Mouse (Mus musculus): ENCODE data around the gene Sipa1l1. TPM values are rescaled to one million over a fixed set of nuclear protein-coding genes. Genes with fewer than 3 reads are reported as not detected.

Gene Sipa1l1
- polyA plus RNA-seq, 1 experiment from 2014 or later: 14.3 TPM

GRCm38 (mm10) chr12:82339221-82339861 is 170.2 kb downstream of the Sipa1l1 start:
- peak; percentile 55; the same call in 1 of the 2 replicates for ATAC-seq
- 32% methylated on average over 18 of the region's 18 CpGs for WGBS
- peaks cover 28% of the 10 kb centered on the region for H3K4me1 ChIP-seq (replicated peaks)

DNA sequence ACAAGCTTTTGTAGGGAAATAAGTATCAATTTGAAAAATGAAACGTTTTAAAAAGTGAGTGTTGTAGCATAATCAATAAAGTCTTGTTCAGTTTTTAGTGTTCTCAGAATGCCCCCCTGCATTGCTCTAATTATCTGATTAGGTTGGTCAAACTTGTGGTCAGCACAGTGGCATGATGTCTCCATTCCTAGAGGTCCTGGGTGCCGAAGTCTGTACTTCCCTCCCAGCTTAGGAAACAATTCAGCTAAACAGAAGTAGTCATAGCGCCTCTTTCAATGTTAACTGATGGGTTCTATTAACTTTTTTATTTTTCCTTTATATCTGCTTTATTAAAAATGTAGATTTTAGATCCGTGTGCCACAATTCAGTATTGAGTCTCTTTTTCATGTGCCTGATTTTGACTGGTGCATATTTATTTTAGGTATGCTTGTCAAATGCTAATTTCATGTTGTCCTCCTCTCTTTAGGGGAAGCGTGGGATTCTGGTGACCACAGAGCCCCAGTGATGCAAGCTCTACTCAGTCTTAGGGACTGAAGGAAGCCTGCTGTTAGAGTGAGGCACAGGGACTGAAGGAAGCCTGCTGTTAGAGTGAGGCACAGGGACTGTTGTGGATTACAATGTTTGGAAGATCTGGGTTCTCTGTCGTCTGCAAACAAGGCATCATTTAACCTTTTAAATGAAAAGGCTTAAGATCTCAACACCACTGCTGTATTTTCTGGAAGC is 171.2 kb downstream of the Sipa1l1 start:
- H3K4me1 ChIP-seq (replicated peaks): peaks cover 18% of the 10 kb centered on the region
- H3K4me2 ChIP-seq (replicated peaks): no peak overlapping the region
- no peak overlapping the region for H3K4me3 ChIP-seq (replicated peaks)
- ATAC-seq: no peak
- H3K9ac ChIP-seq (replicated peaks): no peak overlapping the region
- 80% methylated on average over 6 of the region's 6 CpGs for WGBS
- H3K27me3 ChIP-seq: no peaks in the 10 kb centered on the region
- no peak overlapping the region for H3K27ac ChIP-seq
- H3K36me3 ChIP-seq: peaks cover 12% of the 10 kb centered on the region
- no peaks in the 10 kb centered on the region for H3K9me3 ChIP-seq

More at GRCm38 (mm10) chr12:82339221-82339861, 170.2 kb downstream of the Sipa1l1 start:
- Histone ChIP-seq H3K27ac (peak overlapping the region; percentile 65), H3K27me3 (no peaks in the 10 kb centered on the region), H3K4me2 (replicated peaks) (peak overlapping the region; percentile 51), H3K9ac (replicated peaks) (peak overlapping the region; percentile 24), H3K4me3 (replicated peaks) (peak overlapping the region; percentile 26), H3K9me3 (no peaks in the 10 kb centered on the region), H3K36me3 (peaks cover 12% of the 10 kb centered on the region)

DNA sequence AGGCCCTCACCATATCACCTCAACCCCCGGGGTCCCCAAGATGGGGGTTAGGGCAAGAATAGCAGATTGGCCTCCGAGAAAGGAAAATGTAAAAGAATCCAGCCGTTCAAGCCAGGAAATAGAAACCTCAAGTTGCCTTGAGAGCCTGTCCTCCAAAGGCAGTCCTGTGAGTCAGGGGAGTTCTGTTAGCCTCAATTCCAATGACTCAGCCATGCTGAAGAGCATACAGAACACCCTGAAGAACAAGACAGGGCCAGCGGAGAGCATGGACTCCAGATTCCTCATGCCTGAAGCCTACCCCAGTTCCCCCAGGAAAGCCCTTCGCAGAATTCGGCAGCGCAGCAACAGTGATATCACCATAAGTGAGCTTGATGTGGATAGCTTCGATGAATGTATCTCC is 172.1 kb downstream of the Sipa1l1 start:
- Histone ChIP-seq H3K4me1 (replicated peaks) (peaks cover 15% of the 10 kb centered on the region), H3K27ac (no peak overlapping the region), H3K27me3 (no peaks in the 10 kb centered on the region), H3K4me2 (replicated peaks) (no peak overlapping the region), H3K9me3 (no peaks in the 10 kb centered on the region), H3K4me3 (replicated peaks) (no peak overlapping the region), H3K9ac (replicated peaks) (no peak overlapping the region), H3K36me3 (peaks cover 12% of the 10 kb centered on the region)
- ATAC-seq: no peak
- 97% methylated on average over 8 of the region's 8 CpGs for WGBS

GRCm38 (mm10) chr12:82341696-82342095 is 172.6 kb downstream of the Sipa1l1 start:
- 95% methylated on average over 9 of the region's 9 CpGs for WGBS
- H3K27me3 ChIP-seq: no peaks in the 10 kb centered on the region
- no peak for ATAC-seq
- peaks cover 12% of the 10 kb centered on the region for H3K36me3 ChIP-seq
- H3K27ac ChIP-seq: no peak overlapping the region
- H3K4me3 ChIP-seq (replicated peaks): no peak overlapping the region
- no peaks in the 10 kb centered on the region for H3K9me3 ChIP-seq
- H3K9ac ChIP-seq (replicated peaks): no peak overlapping the region
- no peak overlapping the region for H3K4me2 ChIP-seq (replicated peaks)
- peaks cover 15% of the 10 kb centered on the region for H3K4me1 ChIP-seq (replicated peaks)

- Histone ChIP-seq H3K4me3 (replicated peaks) (no peak overlapping the region), H3K4me1 (replicated peaks) (no peaks in the 10 kb centered on the region; the same call in 1 of the 2 replicates), H3K9me3 (no peaks in the 10 kb centered on the region), H3K27ac (no peak overlapping the region), H3K36me3 (no peaks in the 10 kb centered on the region), H3K9ac (replicated peaks) (no peak overlapping the region), H3K4me2 (replicated peaks) (no peak overlapping the region), H3K27me3 (no peaks in the 10 kb centered on the region)
- WGBS: 98% methylated on average over 11 of the region's 11 CpGs
- ATAC-seq: no peak
Observed at GRCm38 (mm10) chr12:82350082-82350481, 181.0 kb downstream of the Sipa1l1 start.

- Histone ChIP-seq H3K27me3 (no peaks in the 10 kb centered on the region), H3K4me1 (replicated peaks) (peaks cover 4% of the 10 kb centered on the region), H3K4me2 (replicated peaks) (no peak overlapping the region), H3K9me3 (no peaks in the 10 kb centered on the region), H3K4me3 (replicated peaks) (no peak overlapping the region), H3K27ac (no peak overlapping the region), H3K9ac (replicated peaks) (no peak overlapping the region), H3K36me3 (no peaks in the 10 kb centered on the region)
- WGBS: 77% methylated on average over 6 of the region's 6 CpGs
- no peak for ATAC-seq
Observed at GRCm38 (mm10) chr12:82350891-82351290, 181.8 kb downstream of the Sipa1l1 start.

DNA sequence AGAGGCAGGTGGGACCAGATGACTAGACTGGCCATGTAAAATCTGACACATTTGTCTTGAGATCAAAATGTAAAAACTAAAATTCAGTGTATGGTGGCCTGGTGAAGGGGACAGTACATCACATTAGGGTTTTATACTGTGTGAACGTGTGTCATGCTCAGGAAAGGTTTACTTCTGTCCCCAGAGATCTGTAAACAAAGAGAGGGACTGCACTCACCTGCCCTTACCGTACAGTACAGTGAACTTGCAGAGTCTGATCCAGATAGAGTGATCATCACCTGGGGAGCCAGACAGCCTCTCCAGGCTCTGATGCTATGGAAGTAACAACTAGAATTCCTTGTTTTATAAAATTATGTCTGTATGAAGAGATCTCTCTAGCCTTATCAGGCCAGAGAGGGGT is 184.5 kb downstream of the Sipa1l1 start:
- H3K9ac ChIP-seq (replicated peaks): no peak overlapping the region
- WGBS: 80% methylated on average over 2 of the region's 2 CpGs
- H3K36me3 ChIP-seq: 0 out of 2 replicates have a peak, but pooled peaks cover 3% of the 10 kb centered on the region
- no peak overlapping the region for H3K4me2 ChIP-seq (replicated peaks)
- H3K9me3 ChIP-seq: no peaks in the 10 kb centered on the region
- no peak overlapping the region for H3K27ac ChIP-seq
- H3K4me1 ChIP-seq (replicated peaks): peaks cover 4% of the 10 kb centered on the region
- no peak overlapping the region for H3K4me3 ChIP-seq (replicated peaks)
- ATAC-seq: no peak
- no peaks in the 10 kb centered on the region for H3K27me3 ChIP-seq

DNA sequence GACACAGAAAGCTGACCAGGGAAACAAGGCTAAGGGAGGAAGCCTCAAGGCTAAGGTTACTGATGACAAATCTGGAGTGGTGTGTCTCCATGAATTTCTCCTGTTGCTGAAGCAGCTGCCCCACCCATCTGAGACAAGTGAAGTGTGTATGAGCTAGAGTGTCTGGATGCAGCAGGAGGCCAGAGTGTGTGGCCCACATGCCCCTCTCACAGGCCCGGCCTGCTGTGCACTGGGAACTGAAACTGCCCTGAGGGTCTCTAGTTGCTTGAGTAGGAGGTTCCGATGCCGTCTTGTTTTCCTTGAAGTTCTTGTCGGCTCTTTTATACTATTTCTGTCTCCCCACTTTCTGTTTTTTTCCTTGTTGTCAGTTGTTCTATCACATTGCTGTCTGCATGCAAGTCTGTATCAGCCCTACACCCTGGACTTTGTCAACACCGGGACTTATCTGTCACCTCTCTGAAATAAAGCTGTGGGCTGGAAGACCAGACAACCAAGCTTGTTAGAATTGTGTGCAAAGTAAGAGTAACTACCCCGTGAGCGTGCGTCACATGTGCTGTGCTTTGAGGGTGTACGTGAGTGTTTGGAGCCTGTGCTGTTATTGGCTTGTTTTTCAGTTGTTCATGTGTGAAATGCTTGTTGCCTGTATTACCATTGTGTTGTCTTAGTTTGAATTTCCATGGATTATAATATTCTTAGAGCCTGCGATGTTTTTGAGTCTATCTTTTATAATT is 186.5 kb downstream of the Sipa1l1 start:
- no peak overlapping the region for H3K27ac ChIP-seq
- no peak overlapping the region for H3K4me3 ChIP-seq (replicated peaks)
- no peak overlapping the region for H3K9ac ChIP-seq (replicated peaks)
- 87% methylated on average over 10 of the region's 10 CpGs for WGBS
- peaks cover 4% of the 10 kb centered on the region for H3K4me1 ChIP-seq (replicated peaks)
- H3K9me3 ChIP-seq: no peaks in the 10 kb centered on the region
- ATAC-seq: no peak
- no peaks in the 10 kb centered on the region for H3K27me3 ChIP-seq
- 0 out of 2 replicates have a peak, but pooled peaks cover 5% of the 10 kb centered on the region for H3K36me3 ChIP-seq
- no peak overlapping the region for H3K4me2 ChIP-seq (replicated peaks)

- no peak overlapping the region for H3K4me2 ChIP-seq (replicated peaks)
- H3K36me3 ChIP-seq: 0 out of 2 replicates have a peak, but pooled peaks cover 5% of the 10 kb centered on the region
- H3K9me3 ChIP-seq: no peaks in the 10 kb centered on the region
- H3K4me1 ChIP-seq (replicated peaks): peaks cover 4% of the 10 kb centered on the region; the same call in 1 of the 2 replicates
- no peak overlapping the region for H3K9ac ChIP-seq (replicated peaks)
- no peak overlapping the region for H3K4me3 ChIP-seq (replicated peaks)
- H3K27ac ChIP-seq: no peak overlapping the region
- H3K27me3 ChIP-seq: no peaks in the 10 kb centered on the region
- WGBS: 80% methylated on average over 2 of the region's 2 CpGs
- no peak for ATAC-seq
Observed at GRCm38 (mm10) chr12:82356476-82356875, 187.4 kb downstream of the Sipa1l1 start.

GRCm38 (mm10) chr12:82357431-82357830 is 188.3 kb downstream of the Sipa1l1 start:
- Histone ChIP-seq H3K4me2 (replicated peaks) (no peak overlapping the region), H3K4me3 (replicated peaks) (no peak overlapping the region), H3K9ac (replicated peaks) (no peak overlapping the region), H3K27me3 (no peaks in the 10 kb centered on the region), H3K36me3 (0 out of 2 replicates have a peak, but pooled peaks cover 5% of the 10 kb centered on the region), H3K9me3 (no peaks in the 10 kb centered on the region), H3K27ac (no peak overlapping the region), H3K4me1 (replicated peaks) (peaks cover 4% of the 10 kb centered on the region; the same call in 1 of the 2 replicates)
- 90% methylated on average over 5 of the region's 5 CpGs for WGBS
- no peak for ATAC-seq

DNA sequence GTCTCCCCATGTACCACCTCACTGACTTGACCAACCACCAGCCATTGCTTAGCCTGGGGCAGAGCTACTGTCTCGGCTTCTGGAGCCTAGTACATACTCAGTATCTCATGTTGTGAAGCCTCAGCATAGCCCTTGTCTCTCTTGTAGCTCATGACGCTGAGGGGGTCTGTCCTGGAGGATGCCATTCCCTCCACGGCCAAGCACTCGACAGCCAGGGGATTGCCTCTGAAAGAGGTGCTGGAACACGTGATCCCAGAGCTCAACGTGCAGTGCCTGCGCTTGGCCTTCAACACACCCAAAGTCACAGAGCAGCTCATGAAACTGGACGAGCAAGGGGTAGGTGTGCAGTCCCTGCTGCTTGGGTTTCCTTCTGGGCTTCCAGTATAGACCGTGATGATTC is 193.7 kb downstream of the Sipa1l1 start:
- 93% methylated on average over 9 of the region's 9 CpGs for whole genome bisulfite sequencing
- Histone ChIP-seq H3K9ac (replicated peaks) (no peak overlapping the region), H3K4me3 (replicated peaks) (no peak overlapping the region), H3K36me3 (0 out of 2 replicates have a peak, but pooled peaks cover 5% of the 10 kb centered on the region), H3K4me2 (replicated peaks) (no peak overlapping the region), H3K27ac (no peak overlapping the region), H3K4me1 (replicated peaks) (peaks cover 9% of the 10 kb centered on the region), H3K27me3 (no peaks in the 10 kb centered on the region), H3K9me3 (no peaks in the 10 kb centered on the region)
- ATAC-seq: no peak

GRCm38 (mm10) chr12:82364186-82364585 is 195.1 kb downstream of the Sipa1l1 start:
- WGBS: 67% methylated on average over 7 of the region's 7 CpGs
- no peaks in the 10 kb centered on the region for H3K36me3 ChIP-seq
- no peak overlapping the region for H3K9ac ChIP-seq (replicated peaks)
- no peak for ATAC-seq
- H3K27me3 ChIP-seq: no peaks in the 10 kb centered on the region
- H3K27ac ChIP-seq: no peak overlapping the region
- no peak overlapping the region for H3K4me3 ChIP-seq (replicated peaks)
- no peak overlapping the region for H3K4me2 ChIP-seq (replicated peaks)
- no peaks in the 10 kb centered on the region for H3K9me3 ChIP-seq
- H3K4me1 ChIP-seq (replicated peaks): peaks cover 14% of the 10 kb centered on the region
